Mouse (Mus musculus) midbrain, embryonic 16.5 days (tissue): ENCODE results near the gene Gemin5. TPM values are rescaled to one million over a fixed set of nuclear protein-coding genes. Genes with fewer than 3 reads are reported as not detected.
"Not testable (repeated sequence)": the region's sequence is repeated elsewhere in the genome, so short reads cannot be mapped to it uniquely, and the experiment has no call there.

Source experiments
- ATAC-seq: fragments of 200-750 bp; cut with Nextera tagmentation; 2 replicates; pipeline ENCODE4 v1.8.0; 2017; ENCODE audit warnings: moderate TSS enrichment
- H3K27ac ChIP-seq: fragments of 300-500 bp; sonication (generic); 2 replicates; pipeline ENCODE4 v1.5.1; 2014; ENCODE audit warnings: mild to moderate bottlenecking, low read length, mixed read lengths
- H3K27me3 ChIP-seq: fragments of 300-500 bp; sonication (generic); 2 replicates; pipeline ENCODE4 v1.6.1; 2014; ENCODE audit warnings: low read depth, low read length, mixed read lengths; ENCODE audit not compliant: control insufficient read depth, insufficient read depth
- H3K36me3 ChIP-seq: fragments of 300-500 bp; sonication (generic); 2 replicates; pipeline ENCODE4 v1.6.1; 2014; ENCODE audit warnings: mild to moderate bottlenecking, low read length, moderate library complexity, mixed read lengths; ENCODE audit not compliant: control insufficient read depth, insufficient read depth
- H3K4me1 ChIP-seq: fragments of 300-500 bp; sonication (generic); 2 replicates; pipeline ENCODE4 v1.6.1; 2014; ENCODE audit warnings: mild to moderate bottlenecking, low read length, mixed read lengths; ENCODE audit not compliant: control insufficient read depth, insufficient read depth
- H3K4me2 ChIP-seq: fragments of 300-500 bp; sonication (generic); 2 replicates; pipeline ENCODE4 v1.6.1; 2014; ENCODE audit warnings: mild to moderate bottlenecking, low read length, mixed read lengths
- H3K4me3 ChIP-seq: fragments of 300-500 bp; sonication (generic); 2 replicates; pipeline ENCODE4 v1.5.1; 2014; ENCODE audit warnings: low read depth, mild to moderate bottlenecking, low read length, moderate library complexity, mixed read lengths
- H3K9ac ChIP-seq: fragments of 300-500 bp; sonication (generic); 2 replicates; pipeline ENCODE4 v1.6.1; 2014; ENCODE audit warnings: low read depth, low read length, mixed read lengths
- H3K9me3 ChIP-seq: fragments of 300-500 bp; sonication (generic); replicated peaks from 2 replicates; pipeline ENCODE4 v1.6.1; 2014; ENCODE audit warnings: mild to moderate bottlenecking, low read length, mixed read lengths; ENCODE audit not compliant: control insufficient read depth, poor library complexity, severe bottlenecking
- WGBS: fragments of 180-500 bp; shearing (Covaris S2); extraction: QIAGEN DNeasy Blood & Tissue Kit; methylation state at CpG from one replicate; pipeline ENCODE4 v1.1.7; 2014; 5-methylcytosine and 5-hydroxymethylcytosine counted together
- polyA plus RNA-seq: library from polyadenylated mRNA; unstranded; fragments of >200 nt; fragmentation: Nextera tagmentation; extraction: Ambion mirVana; gene quantifications from 2 replicates; pipeline ENCODE4 v1.2.1, GENCODE M21; 2015

Gene Gemin5
- polyA plus RNA-seq, 1 experiment from 2014 or later = 12.7 TPM

DNA sequence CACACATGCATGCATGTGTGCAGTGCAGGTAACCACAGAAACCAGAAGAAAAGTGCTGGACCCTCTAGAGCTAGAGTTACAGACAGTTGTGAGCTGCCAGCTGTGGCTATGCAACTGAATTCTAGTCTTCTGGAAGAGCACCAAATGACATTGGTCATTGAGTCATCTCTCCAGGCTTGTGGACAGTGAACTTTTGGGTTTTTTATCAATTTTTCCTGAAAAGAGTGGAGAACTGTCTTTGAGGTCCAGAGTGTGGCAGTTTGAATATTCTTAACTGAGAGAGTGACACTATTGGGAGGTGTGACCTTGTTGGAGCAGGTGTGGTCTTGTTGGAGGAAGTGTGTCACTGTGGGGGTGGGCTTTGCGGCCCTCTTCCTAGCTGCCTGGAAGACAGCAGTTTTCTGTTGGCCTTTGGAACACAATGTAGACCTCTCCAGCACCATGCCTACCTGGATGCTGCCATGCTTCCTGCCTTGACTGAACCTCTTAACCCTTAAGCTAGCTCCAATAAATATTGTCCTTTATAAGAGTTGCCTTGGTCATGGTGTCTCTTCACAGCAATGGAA lies 42.1 kb upstream of the Gemin5 start:
- no peak overlapping the region for H3K9ac ChIP-seq
- no peak for ATAC-seq
- H3K27me3 ChIP-seq = no peaks in the 10 kb centered on the region

GRCm38 (mm10) chr11:58201052-58201451 lies 32.7 kb upstream of the Gemin5 start:
- no peak overlapping the region for H3K4me2 ChIP-seq
- H3K9me3 ChIP-seq = no peaks in the 10 kb centered on the region
- no peak for ATAC-seq
- no peak overlapping the region for H3K27ac ChIP-seq
- no peak overlapping the region for H3K4me3 ChIP-seq
- no peak overlapping the region for H3K9ac ChIP-seq
- H3K27me3 ChIP-seq = no peaks in the 10 kb centered on the region
- no peaks in the 10 kb centered on the region for H3K36me3 ChIP-seq
- WGBS = 87% methylated on average over 12 of the region's 12 CpGs
- no peaks in the 10 kb centered on the region for H3K4me1 ChIP-seq

More for the DNA sequence above, 42.1 kb upstream of the Gemin5 start:
- H3K4me2 ChIP-seq = no peak overlapping the region
- 100% methylated on average over 1 of the region's 1 CpGs for WGBS
- no peaks in the 10 kb centered on the region for H3K36me3 ChIP-seq
- no peak overlapping the region for H3K27ac ChIP-seq
- H3K9me3 ChIP-seq = no peaks in the 10 kb centered on the region
- no peaks in the 10 kb centered on the region for H3K4me1 ChIP-seq
- no peak overlapping the region for H3K4me3 ChIP-seq

DNA sequence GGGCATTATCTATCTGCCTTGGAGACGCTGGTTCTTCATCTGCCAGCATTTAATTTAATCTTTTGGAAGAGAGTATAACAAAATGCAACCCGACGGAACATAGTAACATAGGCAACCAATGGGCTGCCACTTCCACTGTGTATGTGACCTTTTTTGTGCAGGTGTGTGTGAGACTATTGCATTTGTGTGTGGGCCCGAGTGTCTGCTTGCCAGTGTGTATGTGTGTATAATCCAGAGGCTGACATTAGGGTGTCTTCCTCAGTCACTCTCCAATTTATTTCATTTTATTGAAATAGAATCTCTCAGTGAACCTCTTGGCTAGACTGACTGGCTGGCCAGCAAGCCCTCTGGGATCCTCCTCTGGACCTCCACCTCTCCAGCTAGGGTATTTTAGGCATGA lies 31.9 kb upstream of the Gemin5 start:
- Histone ChIP-seq H3K9me3 (no peaks in the 10 kb centered on the region), H3K27ac (no peak overlapping the region)
- WGBS = 95% methylated on average over 4 of the region's 4 CpGs

DNA sequence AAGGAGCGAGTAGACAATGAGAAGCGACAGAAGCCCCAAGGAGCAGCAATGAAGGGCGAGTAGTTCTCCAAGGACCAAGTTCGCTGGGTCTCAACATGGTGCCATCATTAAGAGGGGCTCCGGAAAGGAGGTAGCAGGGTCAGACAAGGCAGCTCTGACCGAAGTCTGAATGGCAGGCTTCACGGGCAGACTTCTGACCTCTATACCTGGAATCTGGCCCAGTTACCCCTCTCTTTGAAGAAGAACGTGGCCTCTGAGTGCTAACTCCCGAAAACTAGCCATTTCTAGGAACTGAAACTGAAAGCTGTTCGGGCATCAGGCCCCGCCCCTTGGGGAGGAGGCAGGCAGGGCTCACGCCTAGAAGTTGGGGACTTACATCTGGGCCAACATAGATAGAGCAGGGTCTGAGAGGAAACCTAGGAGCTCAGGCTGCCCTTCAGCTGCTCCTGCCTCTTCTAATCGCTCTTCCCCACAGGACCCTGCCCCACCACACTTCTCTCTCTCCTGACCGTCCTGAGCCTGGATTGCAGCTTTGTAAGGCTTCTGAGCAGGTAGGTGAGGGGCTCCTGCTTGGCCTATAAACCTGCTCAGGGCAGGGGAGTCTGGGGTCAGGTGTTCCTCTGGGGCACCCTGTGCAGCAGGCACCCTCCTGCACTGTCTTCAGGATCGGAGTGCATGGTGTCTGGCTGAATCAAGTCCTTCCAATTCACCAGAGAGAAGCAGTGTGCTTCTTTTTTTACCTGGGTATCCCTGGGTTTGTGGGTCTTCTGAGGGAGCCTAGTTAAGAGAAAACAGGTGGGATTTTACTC lies 31.1 kb upstream of the Gemin5 start, which contains the start of the genes Igtp and Irgm2:
Gene Igtp, plus strand, starts transcription at position 328 of the 809 bp plus-strand sequence.
Gene Irgm2, plus strand, starts transcription at position 390 of the 809 bp plus-strand sequence.
- not testable (repeated sequence) for H3K4me1 ChIP-seq, H3K27ac ChIP-seq, ATAC-seq, H3K27me3 ChIP-seq, H3K36me3 ChIP-seq, H3K9me3 ChIP-seq
- 10% methylated on average over 13 of the region's 15 CpGs for whole genome bisulfite sequencing
- peak within 1 kb of the TSS; percentile 58 for H3K4me2 ChIP-seq
- peak within 1 kb of the TSS; percentile 41; the same call in 1 of the 2 replicates for H3K9ac ChIP-seq
- peak within 1 kb of the TSS; percentile 30 for H3K4me3 ChIP-seq

More for the DNA sequence above, 31.9 kb upstream of the Gemin5 start:
- H3K36me3 ChIP-seq = no peaks in the 10 kb centered on the region
- ATAC-seq = no peak
- H3K4me3 ChIP-seq = no peak overlapping the region
- H3K4me2 ChIP-seq = no peak overlapping the region
- no peak overlapping the region for H3K9ac ChIP-seq
- no peaks in the 10 kb centered on the region for H3K27me3 ChIP-seq
- no peaks in the 10 kb centered on the region for H3K4me1 ChIP-seq

DNA sequence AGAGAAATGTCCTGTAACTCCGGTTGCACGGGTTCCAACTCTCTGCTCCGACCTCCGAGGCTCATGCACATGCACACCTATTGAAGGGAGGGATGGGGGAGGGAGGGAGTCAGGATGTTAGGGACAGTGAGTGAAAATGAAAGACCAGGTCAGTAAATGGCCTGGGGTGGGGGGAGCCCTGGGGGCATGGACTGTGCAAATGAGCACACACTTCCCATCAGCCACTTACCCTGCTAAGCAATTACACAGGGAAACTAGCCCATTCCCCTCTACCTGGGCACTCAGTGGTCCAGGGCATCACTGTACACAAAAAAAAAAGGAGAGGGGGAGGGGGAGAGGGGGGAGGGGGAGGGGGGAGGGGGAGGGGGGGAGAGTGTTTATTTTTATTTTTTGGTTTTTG lies 30.3 kb upstream of the Gemin5 start:
- H3K9ac ChIP-seq = no peak overlapping the region
- no peaks in the 10 kb centered on the region for H3K9me3 ChIP-seq
- WGBS = 84% methylated on average over 4 of the region's 4 CpGs
- no peak overlapping the region for H3K4me3 ChIP-seq
- H3K4me2 ChIP-seq = peak overlapping the region; percentile 58
- no peaks in the 10 kb centered on the region for H3K27me3 ChIP-seq
- no peaks in the 10 kb centered on the region for H3K36me3 ChIP-seq
- H3K4me1 ChIP-seq = no peaks in the 10 kb centered on the region
- H3K27ac ChIP-seq = no peak overlapping the region
- no peak for ATAC-seq

- H3K27me3 ChIP-seq = no peaks in the 10 kb centered on the region
- 40% methylated on average over 4 of the region's 4 CpGs for WGBS
- no peak overlapping the region for H3K4me2 ChIP-seq
- no peaks in the 10 kb centered on the region for H3K36me3 ChIP-seq
- no peak overlapping the region for H3K4me3 ChIP-seq
- H3K9me3 ChIP-seq = no peaks in the 10 kb centered on the region
- no peak overlapping the region for H3K9ac ChIP-seq
- no peaks in the 10 kb centered on the region for H3K4me1 ChIP-seq
- no peak for ATAC-seq
- H3K27ac ChIP-seq = no peak overlapping the region
These were observed 25.7 kb upstream of the Gemin5 start for GRCm38 (mm10) chr11:58193860-58194520.

- ATAC-seq = no peak
- 79% methylated on average over 3 of the region's 3 CpGs for WGBS
These were observed 25.0 kb upstream of the Gemin5 start for GRCm38 (mm10) chr11:58193326-58193725.

DNA sequence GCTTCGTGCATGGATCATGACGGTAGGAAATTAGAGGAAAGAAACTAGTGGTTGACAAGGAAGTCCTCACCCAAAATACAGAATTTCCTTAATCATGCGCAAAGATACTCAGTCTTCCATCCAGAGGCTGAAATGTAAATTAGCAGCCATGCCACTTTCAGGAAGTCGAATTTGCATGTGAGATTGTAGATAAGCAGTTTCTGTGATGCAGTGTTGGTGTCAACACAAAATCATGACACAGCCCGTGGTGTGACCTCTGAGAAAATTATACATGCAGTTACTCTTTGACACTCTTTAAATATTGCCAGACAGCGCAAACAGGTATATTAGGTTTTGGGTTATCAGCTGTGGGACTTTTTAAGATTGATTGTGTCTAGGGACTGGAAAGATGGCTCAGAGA lies 21.3 kb upstream of the Gemin5 start:
- no peak overlapping the region for H3K27ac ChIP-seq
- H3K9me3 ChIP-seq = no peaks in the 10 kb centered on the region
- H3K4me1 ChIP-seq = no peaks in the 10 kb centered on the region
- H3K36me3 ChIP-seq = no peaks in the 10 kb centered on the region
- no peaks in the 10 kb centered on the region for H3K27me3 ChIP-seq
- ATAC-seq = no peak
- no peak overlapping the region for H3K9ac ChIP-seq
- WGBS = 95% methylated on average over 6 of the region's 6 CpGs
- H3K4me3 ChIP-seq = no peak overlapping the region
- no peak overlapping the region for H3K4me2 ChIP-seq

More at GRCm38 (mm10) chr11:58193326-58193725, 25.0 kb upstream of the Gemin5 start:
- Histone ChIP-seq H3K9me3 (no peaks in the 10 kb centered on the region), H3K27ac (no peak overlapping the region), H3K9ac (no peak overlapping the region), H3K36me3 (no peaks in the 10 kb centered on the region), H3K4me1 (no peaks in the 10 kb centered on the region), H3K27me3 (no peaks in the 10 kb centered on the region), H3K4me3 (no peak overlapping the region), H3K4me2 (no peak overlapping the region)

- ATAC-seq = no peak
- Histone ChIP-seq H3K4me3 (no peak overlapping the region), H3K4me1 (no peaks in the 10 kb centered on the region), H3K9ac (no peak overlapping the region), H3K36me3 (no peaks in the 10 kb centered on the region), H3K27me3 (no peaks in the 10 kb centered on the region), H3K4me2 (no peak overlapping the region), H3K9me3 (no peaks in the 10 kb centered on the region), H3K27ac (no peak overlapping the region)
- WGBS = 96% methylated on average over 3 of the region's 3 CpGs
These were observed 15.2 kb upstream of the Gemin5 start for GRCm38 (mm10) chr11:58183579-58183978.
